Mouse (Mus musculus): ENCODE results near the gene Col1a1. TPM values are rescaled to one million over a fixed set of nuclear protein-coding genes. Genes with fewer than 3 reads are reported as not detected.

Col1a1 gene
- total RNA-seq, 2 experiments from 2014 or later = 50.1 to 54.5 TPM

- peak; percentile 87 to 95 for DNase-seq (ENCODE audit: low spot score in 2 of 2)
- intact Hi-C loops (cut with DNase I) = loop anchor here (1.0 kb wide), 1 partner anchor 31 kb away; no protein-coding TSS in a partner anchor
These were observed 34.4 kb downstream of the Col1a1 start for GRCm38 (mm10) chr11:94970210-94970943.

GRCm38 (mm10) chr11:94971895-94972615, 36.0 kb downstream of the Col1a1 start:
- intact Hi-C loops (cut with DNase I) = no loop called here
- DNase-seq (ENCODE audit: low spot score in 2 of 2) = no peak

- DNase-seq (ENCODE audit: low spot score in 2 of 2) = no peak
- intact Hi-C loops (cut with DNase I) = no loop called here
These were observed 36.9 kb downstream of the Col1a1 start for GRCm38 (mm10) chr11:94972887-94973286.

- intact Hi-C loops (cut with DNase I) = no loop called here
- no peak for DNase-seq (ENCODE audit: low spot score in 2 of 2)
These were observed 37.3 kb downstream of the Col1a1 start for GRCm38 (mm10) chr11:94973313-94973712.

GRCm38 (mm10) chr11:94974951-94975350, 38.9 kb downstream of the Col1a1 start:
- intact Hi-C loops (cut with DNase I) = no loop called here
- no peak for DNase-seq (ENCODE audit: low spot score in 2 of 2)

GRCm38 (mm10) chr11:94976199-94976598, 40.2 kb downstream of the Col1a1 start, which contains the start of gene Sgca:
Gene Sgca, minus strand, starts transcription at chr11:94976327.
- DNase-seq (ENCODE audit: low spot score in 2 of 2) = no peak
- intact Hi-C loops (cut with DNase I) = no loop called here

GRCm38 (mm10) chr11:94978178-94978915, 42.3 kb downstream of the Col1a1 start:
- no peak for DNase-seq (ENCODE audit: low spot score in 2 of 2)

GRCm38 (mm10) chr11:94978947-94979346, 42.9 kb downstream of the Col1a1 start:
- intact Hi-C loops (cut with DNase I) = loop anchor here (2.0 kb wide), 1 partner anchor 22 kb away; no protein-coding TSS in a partner anchor
- DNase-seq (ENCODE audit: low spot score in 2 of 2) = peak; percentile 95 to 98

More at GRCm38 (mm10) chr11:94978178-94978915, 42.3 kb downstream of the Col1a1 start:
- intact Hi-C loops (cut with DNase I) = loop anchor here (2.0 kb wide), 1 partner anchor 22 kb away; no protein-coding TSS in a partner anchor

GRCm38 (mm10) chr11:94979462-94980179, 43.6 kb downstream of the Col1a1 start:
- intact Hi-C loops (cut with DNase I) = loop anchor here (2.0 kb wide), 1 partner anchor 21 kb away; no protein-coding TSS in a partner anchor
- DNase-seq (ENCODE audit: low spot score in 2 of 2) = no peak

- intact Hi-C loops (cut with DNase I) = no loop called here
- DNase-seq (ENCODE audit: low spot score in 2 of 2) = no peak
These were observed 49.1 kb downstream of the Col1a1 start for GRCm38 (mm10) chr11:94985140-94985539.

- intact Hi-C loops (cut with DNase I) = no loop called here
- no peak for DNase-seq (ENCODE audit: low spot score in 2 of 2)
These were observed 49.8 kb downstream of the Col1a1 start for GRCm38 (mm10) chr11:94985822-94986221.

- DNase-seq (ENCODE audit: low spot score in 2 of 2) = no peak
- intact Hi-C loops (cut with DNase I) = no loop called here
These were observed 50.4 kb downstream of the Col1a1 start for GRCm38 (mm10) chr11:94986435-94986834.

- intact Hi-C loops (cut with DNase I) = no loop called here
- no peak for DNase-seq (ENCODE audit: low spot score in 2 of 2)
These were observed 51.3 kb downstream of the Col1a1 start for GRCm38 (mm10) chr11:94987341-94987740.

- DNase-seq (ENCODE audit: low spot score in 2 of 2) = no peak
- intact Hi-C loops (cut with DNase I) = no loop called here
These were observed 51.8 kb downstream of the Col1a1 start for GRCm38 (mm10) chr11:94987851-94988250.

- peak; percentile 46 to 67 for DNase-seq (ENCODE audit: low spot score in 2 of 2)
- intact Hi-C loops (cut with DNase I) = no loop called here
These were observed 52.9 kb downstream of the Col1a1 start for GRCm38 (mm10) chr11:94988780-94989561.

GRCm38 (mm10) chr11:94989562-94990017, 53.6 kb downstream of the Col1a1 start:
- DNase-seq (ENCODE audit: low spot score in 2 of 2) = peak; percentile 85 to 92
- intact Hi-C loops (cut with DNase I) = no loop called here

GRCm38 (mm10) chr11:94990102-94990748, 54.2 kb downstream of the Col1a1 start:
- DNase-seq (ENCODE audit: low spot score in 2 of 2) = no peak
- intact Hi-C loops (cut with DNase I) = no loop called here
